Mouse (Mus musculus) limb, embryonic 10.5 days (tissue): ENCODE measurements around the gene Ltb4r1. TPM values are rescaled to one million over a fixed set of nuclear protein-coding genes. Genes with fewer than 3 reads are reported as not detected.

Experiments used
- DNase-seq: peaks from one replicate; pipeline ENCODE4 v3.0.0-alpha.2; 2017; ENCODE audit warnings: low spot score
- H3K27ac ChIP-seq: fragments of 300-500 bp; sonication (generic); 2 replicates; pipeline ENCODE4 v1.5.1; 2016; ENCODE audit warnings: mild to moderate bottlenecking
- H3K27me3 ChIP-seq: fragments of 300-500 bp; sonication (generic); 2 replicates; pipeline ENCODE4 v1.6.1; 2016; ENCODE audit warnings: low read depth, mild to moderate bottlenecking; ENCODE audit not compliant: poor library complexity, severe bottlenecking
- H3K36me3 ChIP-seq: fragments of 300-500 bp; sonication (generic); 2 replicates; pipeline ENCODE4 v1.6.1; 2016; ENCODE audit warnings: mild to moderate bottlenecking, moderate library complexity
- H3K4me1 ChIP-seq: fragments of 300-500 bp; sonication (generic); 2 replicates; pipeline ENCODE4 v1.6.1; 2016
- H3K4me3 ChIP-seq: fragments of 300-500 bp; sonication (generic); 2 replicates; pipeline ENCODE4 v1.5.1; 2016; ENCODE audit warnings: mild to moderate bottlenecking, moderate library complexity
- H3K9me3 ChIP-seq: fragments of 300-500 bp; sonication (generic); replicated peaks from 2 replicates; pipeline ENCODE4 v1.6.1; 2016; ENCODE audit warnings: mild to moderate bottlenecking
- WGBS: fragments of 180-500 bp; shearing (Covaris S2); methylation state at CpG from one replicate; pipeline ENCODE4 v1.1.7; 2016; 5-methylcytosine and 5-hydroxymethylcytosine counted together
- polyA plus RNA-seq: library from polyadenylated mRNA; unstranded; fragments of >200 nt; fragmentation: Nextera tagmentation; extraction: Ambion mirVana; gene quantifications from 2 replicates; pipeline ENCODE4 v1.2.1, GENCODE M21; 2016

Gene Ltb4r1
- 0.14 and 0.26 TPM in 2 replicates for polyA plus RNA-seq

GRCm38 (mm10) chr14:55765696-55766095 is at the start of gene Ltb4r1:
Gene Ltb4r1 (plus strand): TSS chr14:55765962.
- 76% methylated on average over 4 of the region's 4 CpGs for WGBS

DNA sequence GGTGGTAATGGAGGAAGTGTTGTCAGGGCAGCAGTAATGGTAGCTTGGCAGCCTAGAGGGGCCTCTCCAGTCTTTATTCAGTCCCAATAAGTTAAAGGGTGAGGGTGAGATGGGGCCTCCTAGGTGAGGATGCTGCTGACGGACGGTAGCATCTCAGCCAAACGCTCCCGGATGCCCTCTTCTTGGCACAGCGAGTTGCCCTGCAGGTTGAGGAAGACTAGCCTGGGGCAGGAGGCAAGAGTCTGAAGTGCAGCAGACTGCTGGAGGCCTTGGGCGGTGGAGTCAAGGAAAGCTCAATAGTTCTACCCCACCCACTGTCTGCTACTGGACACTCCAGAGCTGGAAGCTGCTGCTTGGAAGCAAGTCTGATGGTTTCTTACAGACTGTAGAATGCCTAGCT is 49.5 kb upstream of the Ltb4r1 start:
- Histone ChIP-seq H3K27ac (no peak overlapping the region), H3K27me3 (peaks cover 30% of the 10 kb centered on the region), H3K4me3 (no peak overlapping the region), H3K36me3 (peaks cover 37% of the 10 kb centered on the region), H3K9me3 (no peaks in the 10 kb centered on the region), H3K4me1 (peaks cover 24% of the 10 kb centered on the region)
- DNase-seq: no peak
- WGBS: 96% methylated on average over 6 of the region's 6 CpGs

More at GRCm38 (mm10) chr14:55765696-55766095, at the start of gene Ltb4r1:
- Histone ChIP-seq H3K4me3 (no peak within 1 kb of the TSS), H3K36me3 (peaks cover 3% of the 10 kb centered on the region; the same call in 1 of the 2 replicates), H3K27ac (no peak within 1 kb of the TSS), H3K4me1 (peaks cover 27% of the 10 kb centered on the region), H3K9me3 (no peaks in the 10 kb centered on the region), H3K27me3 (peaks cover 98% of the 10 kb centered on the region)
- DNase-seq: no peak

GRCm38 (mm10) chr14:55716884-55717283 is 48.9 kb upstream of the Ltb4r1 start:
- Histone ChIP-seq H3K36me3 (peaks cover 37% of the 10 kb centered on the region), H3K27me3 (peaks cover 24% of the 10 kb centered on the region), H3K9me3 (no peaks in the 10 kb centered on the region), H3K27ac (no peak overlapping the region), H3K4me3 (no peak overlapping the region), H3K4me1 (peaks cover 28% of the 10 kb centered on the region)
- DNase-seq: no peak
- 75% methylated on average over 8 of the region's 8 CpGs for WGBS

- WGBS: 91% methylated on average over 6 of the region's 6 CpGs
- no peaks in the 10 kb centered on the region for H3K27me3 ChIP-seq
- H3K9me3 ChIP-seq: no peaks in the 10 kb centered on the region
- H3K4me3 ChIP-seq: no peak overlapping the region
- no peak for DNase-seq
- H3K36me3 ChIP-seq: peaks cover 37% of the 10 kb centered on the region
- no peak overlapping the region for H3K27ac ChIP-seq
- peaks cover 18% of the 10 kb centered on the region for H3K4me1 ChIP-seq
Measured at GRCm38 (mm10) chr14:55719737-55720136, 46.0 kb upstream of the Ltb4r1 start.

GRCm38 (mm10) chr14:55720666-55721065 is 45.1 kb upstream of the Ltb4r1 start:
- Histone ChIP-seq H3K4me3 (no peak overlapping the region), H3K9me3 (no peaks in the 10 kb centered on the region), H3K27me3 (no peaks in the 10 kb centered on the region), H3K4me1 (peaks cover 18% of the 10 kb centered on the region), H3K27ac (no peak overlapping the region), H3K36me3 (peaks cover 37% of the 10 kb centered on the region)
- WGBS: 95% methylated on average over 12 of the region's 12 CpGs
- DNase-seq: no peak

GRCm38 (mm10) chr14:55721076-55721475 is 44.7 kb upstream of the Ltb4r1 start:
- Histone ChIP-seq H3K27ac (no peak overlapping the region), H3K36me3 (peaks cover 35% of the 10 kb centered on the region), H3K4me3 (peak overlapping the region; percentile 78), H3K9me3 (no peaks in the 10 kb centered on the region), H3K27me3 (no peaks in the 10 kb centered on the region), H3K4me1 (peaks cover 18% of the 10 kb centered on the region)
- no peak for DNase-seq
- WGBS: 81% methylated on average over 6 of the region's 6 CpGs

- H3K9me3 ChIP-seq: no peaks in the 10 kb centered on the region
- under 1% methylated on average over 50 of the region's 50 CpGs for WGBS
- H3K4me1 ChIP-seq: peaks cover 16% of the 10 kb centered on the region
- peaks cover 29% of the 10 kb centered on the region for H3K36me3 ChIP-seq
- no peaks in the 10 kb centered on the region for H3K27me3 ChIP-seq
- peak within 1 kb of the TSS; percentile 89 for H3K27ac ChIP-seq
- peak within 1 kb of the TSS; percentile 78 for H3K4me3 ChIP-seq
- DNase-seq: peak; percentile 98
Measured at GRCm38 (mm10) chr14:55721700-55722437, 43.9 kb upstream of the Ltb4r1 start, which contains the start of gene Rabggta. Gene Rabggta (minus strand): TSS chr14:55722263.

GRCm38 (mm10) chr14:55722438-55722945 is 43.3 kb upstream of the Ltb4r1 start:
- Histone ChIP-seq H3K27ac (peak overlapping the region; percentile 89), H3K4me3 (peak overlapping the region; percentile 78), H3K27me3 (no peaks in the 10 kb centered on the region; the same call in 1 of the 2 replicates), H3K36me3 (peaks cover 23% of the 10 kb centered on the region), H3K9me3 (no peaks in the 10 kb centered on the region), H3K4me1 (peaks cover 13% of the 10 kb centered on the region)
- WGBS: 54% methylated on average over 8 of the region's 8 CpGs
- no peak for DNase-seq

DNA sequence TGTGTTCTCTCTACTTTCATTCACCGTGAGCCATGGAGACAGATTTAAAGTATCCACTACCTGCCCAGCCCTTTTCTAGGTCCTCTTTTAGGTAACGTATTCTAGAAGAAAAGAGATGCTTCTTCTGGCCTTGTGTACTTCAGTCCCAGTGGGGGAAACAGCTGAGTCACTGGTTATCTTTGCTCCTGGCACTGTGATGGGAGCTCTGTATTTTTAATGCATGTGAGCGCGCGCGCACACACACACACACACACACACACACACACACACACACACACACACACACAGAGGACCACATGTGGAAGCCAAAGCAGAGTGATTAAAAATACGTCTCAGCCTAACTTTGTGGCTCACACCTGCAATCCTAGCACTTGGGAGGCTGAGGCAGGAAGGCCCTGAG is 42.3 kb upstream of the Ltb4r1 start:
- no peak overlapping the region for H3K4me3 ChIP-seq
- no peaks in the 10 kb centered on the region for H3K9me3 ChIP-seq
- no peak for DNase-seq
- H3K27me3 ChIP-seq: no peaks in the 10 kb centered on the region; the same call in 1 of the 2 replicates
- peaks cover 15% of the 10 kb centered on the region for H3K36me3 ChIP-seq
- peaks cover 13% of the 10 kb centered on the region for H3K4me1 ChIP-seq
- H3K27ac ChIP-seq: no peak overlapping the region
- 94% methylated on average over 7 of the region's 7 CpGs for WGBS

- Histone ChIP-seq H3K4me3 (no peak overlapping the region), H3K36me3 (0 out of 2 replicates have a peak, but pooled peaks cover 6% of the 10 kb centered on the region), H3K27me3 (no peaks in the 10 kb centered on the region; the same call in 1 of the 2 replicates), H3K27ac (no peak overlapping the region), H3K9me3 (no peaks in the 10 kb centered on the region), H3K4me1 (peaks cover 13% of the 10 kb centered on the region)
- WGBS: 70% methylated on average over 8 of the region's 8 CpGs
- no peak for DNase-seq
Measured at GRCm38 (mm10) chr14:55724411-55724871, 41.3 kb upstream of the Ltb4r1 start.

DNA sequence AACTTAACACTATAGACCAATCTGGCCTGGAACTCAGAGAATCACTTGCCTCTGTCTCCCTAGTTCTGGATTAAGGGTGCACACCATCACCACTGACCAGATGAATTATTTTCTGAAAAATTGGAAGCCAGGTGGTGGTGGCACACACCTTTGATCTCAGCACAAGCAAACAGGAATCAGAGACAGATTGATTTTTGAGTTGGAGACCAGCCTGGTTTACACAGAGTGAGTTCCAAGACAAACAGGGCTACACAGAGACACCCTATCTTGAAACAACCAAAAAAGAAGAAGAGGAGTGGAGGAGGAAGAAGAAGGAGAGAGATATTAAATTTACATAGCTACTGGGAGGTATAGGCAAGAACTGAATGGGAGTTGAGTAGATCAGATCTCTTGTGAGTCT is 39.5 kb upstream of the Ltb4r1 start:
- Histone ChIP-seq H3K27me3 (peaks cover 9% of the 10 kb centered on the region), H3K9me3 (no peaks in the 10 kb centered on the region), H3K36me3 (no peaks in the 10 kb centered on the region), H3K27ac (no peak overlapping the region), H3K4me3 (no peak overlapping the region), H3K4me1 (peaks cover 9% of the 10 kb centered on the region)
- DNase-seq: no peak

- no peak overlapping the region for H3K4me3 ChIP-seq
- no peak overlapping the region for H3K27ac ChIP-seq
- no peaks in the 10 kb centered on the region for H3K4me1 ChIP-seq
- H3K36me3 ChIP-seq: no peaks in the 10 kb centered on the region
- no peak for DNase-seq
- 78% methylated on average over 8 of the region's 8 CpGs for WGBS
- no peaks in the 10 kb centered on the region for H3K9me3 ChIP-seq
- H3K27me3 ChIP-seq: peaks cover 10% of the 10 kb centered on the region
Measured at GRCm38 (mm10) chr14:55727889-55728685, 37.7 kb upstream of the Ltb4r1 start.

DNA sequence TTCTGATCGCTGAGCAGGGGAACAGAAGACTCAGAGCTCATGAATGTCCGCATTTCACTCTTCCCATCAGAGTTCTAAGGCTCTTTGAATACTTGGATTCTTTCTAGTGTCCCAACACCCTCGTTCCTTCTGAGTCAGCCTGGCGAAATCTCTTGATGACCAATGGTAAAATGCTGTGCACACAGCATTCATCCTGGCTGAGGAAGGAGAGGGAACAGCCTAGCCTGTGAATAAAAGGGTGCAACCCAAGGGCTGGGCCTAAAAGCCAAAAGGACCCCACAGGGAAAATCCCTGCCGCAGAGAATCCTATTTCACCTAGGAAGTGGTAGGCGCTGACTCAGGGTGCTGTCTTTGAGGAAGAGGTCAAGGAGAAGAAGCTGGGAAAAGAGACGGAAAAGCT is 35.6 kb upstream of the Ltb4r1 start:
- 83% methylated on average over 7 of the region's 7 CpGs for WGBS
- peaks cover 10% of the 10 kb centered on the region for H3K27me3 ChIP-seq
- no peaks in the 10 kb centered on the region for H3K4me1 ChIP-seq
- no peaks in the 10 kb centered on the region for H3K9me3 ChIP-seq
- H3K36me3 ChIP-seq: no peaks in the 10 kb centered on the region
- no peak overlapping the region for H3K4me3 ChIP-seq
- no peak for DNase-seq
- H3K27ac ChIP-seq: no peak overlapping the region
